Mouse (Mus musculus) midbrain, embryonic 13.5 days (tissue): ENCODE results near the gene Natd1. TPM values are rescaled to one million over a fixed set of nuclear protein-coding genes. Genes with fewer than 3 reads are reported as not detected.
A peak's percentile ranks its signal among the peaks of the same experiment; 100 is the strongest.

Experiments used
- ATAC-seq: fragments of 200-750 bp; cut with Nextera tagmentation; 2 replicates; pipeline ENCODE4 v1.8.0; 2017; ENCODE audit warnings: mild to moderate bottlenecking, moderate TSS enrichment, moderate library complexity
- H3K27ac ChIP-seq: fragments of 300-500 bp; sonication (generic); 2 replicates; pipeline ENCODE4 v1.5.1; 2015; ENCODE audit warnings: inconsistent platforms, mild to moderate bottlenecking, moderate library complexity
- H3K27me3 ChIP-seq: fragments of 300-500 bp; sonication (generic); 2 replicates; pipeline ENCODE4 v1.6.1; 2015; ENCODE audit warnings: mild to moderate bottlenecking, inconsistent platforms
- H3K36me3 ChIP-seq: fragments of 300-500 bp; sonication (generic); 2 replicates; pipeline ENCODE4 v1.6.1; 2015; ENCODE audit warnings: mild to moderate bottlenecking, inconsistent platforms
- H3K4me1 ChIP-seq: fragments of 300-500 bp; sonication (generic); replicated peaks from 2 replicates; pipeline ENCODE4 v1.6.1; 2015; ENCODE audit warnings: inconsistent platforms
- H3K4me2 ChIP-seq: fragments of 300-500 bp; sonication (generic); replicated peaks from 2 replicates; pipeline ENCODE4 v1.6.1; 2015; ENCODE audit warnings: moderate library complexity, mild to moderate bottlenecking, inconsistent platforms
- H3K4me3 ChIP-seq: fragments of 300-500 bp; sonication (generic); replicated peaks from 2 replicates; pipeline ENCODE4 v1.5.1; 2015; ENCODE audit warnings: mild to moderate bottlenecking, inconsistent platforms
- H3K9ac ChIP-seq: fragments of 300-500 bp; sonication (generic); replicated peaks from 2 replicates; pipeline ENCODE4 v1.6.1; 2015; ENCODE audit warnings: mild to moderate bottlenecking, inconsistent platforms
- H3K9me3 ChIP-seq: fragments of 300-500 bp; sonication (generic); 2 replicates; pipeline ENCODE4 v1.6.1; 2016; ENCODE audit warnings: mild to moderate bottlenecking, inconsistent platforms
- WGBS: fragments of 180-500 bp; shearing (Covaris S2); methylation state at CpG from one replicate; pipeline ENCODE4 v1.1.7; 2015; 5-methylcytosine and 5-hydroxymethylcytosine counted together
- polyA plus RNA-seq: library from polyadenylated mRNA; unstranded; fragments of >200 nt; fragmentation: Nextera tagmentation; extraction: Ambion mirVana; gene quantifications from 2 replicates; pipeline ENCODE4 v1.2.1, GENCODE M21; 2015

Natd1 gene
- polyA plus RNA-seq, 1 experiment from 2014 or later: 30.0 TPM

DNA sequence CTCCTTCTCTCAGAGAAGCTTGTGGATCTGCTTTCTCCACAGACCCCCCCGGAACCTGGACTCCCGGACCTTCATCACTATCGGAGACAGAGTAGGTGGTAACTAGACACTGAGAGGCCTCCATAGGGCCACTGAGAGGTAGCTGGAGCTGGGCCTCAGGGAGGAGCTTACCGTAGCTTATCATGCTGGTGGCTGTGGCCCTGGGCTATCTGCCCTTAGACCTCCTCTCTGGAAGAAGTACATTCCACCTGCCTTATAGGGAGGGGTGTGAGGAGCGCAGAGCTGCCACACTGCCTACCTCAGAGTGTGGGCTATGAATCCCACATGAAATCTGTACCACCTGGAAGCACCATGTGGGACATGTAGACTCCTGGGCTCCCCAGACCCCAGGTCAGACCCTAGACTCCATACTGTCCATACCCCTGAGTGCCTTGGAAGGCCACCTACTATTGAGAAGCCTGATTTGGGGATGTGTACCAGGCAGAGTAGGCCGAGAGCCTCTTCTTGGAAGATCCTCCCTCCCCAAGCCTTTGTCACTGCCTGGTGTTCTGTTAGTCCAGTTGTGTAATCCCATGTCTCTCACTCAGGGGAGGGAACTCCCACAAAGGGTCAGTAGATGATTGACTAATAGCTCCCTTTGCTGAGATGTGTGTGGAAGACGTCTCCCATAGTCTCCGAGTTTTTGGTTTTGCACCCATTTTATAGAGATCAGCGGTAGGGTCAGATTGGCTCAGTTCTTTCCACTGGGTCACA lies 27.9 kb upstream of the Natd1 start:
- no peak for ATAC-seq
- Histone ChIP-seq H3K4me2 (no peak overlapping the region), H3K9me3 (no peaks in the 10 kb centered on the region), H3K36me3 (peaks cover 57% of the 10 kb centered on the region), H3K27ac (no peak overlapping the region), H3K9ac (no peak overlapping the region), H3K4me3 (no peak overlapping the region), H3K27me3 (no peaks in the 10 kb centered on the region), H3K4me1 (0 out of 2 replicates have a peak, but pooled peaks cover 4% of the 10 kb centered on the region)
- WGBS: 91% methylated on average over 9 of the region's 9 CpGs

DNA sequence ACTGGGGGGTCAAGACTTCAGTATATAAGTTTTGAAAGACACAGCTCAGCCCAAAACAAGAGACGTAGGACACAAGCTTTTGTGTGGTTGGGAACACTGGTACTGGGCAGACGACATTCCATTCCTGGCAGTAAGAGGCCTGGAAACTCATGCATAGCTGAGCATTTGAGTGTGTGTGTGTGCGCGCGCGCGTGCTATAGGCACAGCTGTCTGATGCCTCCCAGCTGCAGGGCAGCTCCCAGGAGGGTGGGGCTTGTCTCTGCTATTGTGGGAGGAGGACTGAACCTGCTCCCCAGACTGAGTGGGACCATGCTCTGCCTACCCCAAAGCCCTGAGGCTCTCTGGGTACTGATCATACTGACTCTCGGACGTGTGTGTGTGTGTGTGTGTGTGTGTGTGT lies 26.8 kb upstream of the Natd1 start:
- Histone ChIP-seq H3K27me3 (no peaks in the 10 kb centered on the region), H3K27ac (no peak overlapping the region), H3K36me3 (peaks cover 46% of the 10 kb centered on the region), H3K9ac (no peak overlapping the region), H3K4me3 (no peak overlapping the region), H3K4me1 (peaks cover 8% of the 10 kb centered on the region; the same call in 1 of the 2 replicates), H3K9me3 (no peaks in the 10 kb centered on the region), H3K4me2 (no peak overlapping the region)
- 56% methylated on average over 9 of the region's 9 CpGs for WGBS
- ATAC-seq: no peak

DNA sequence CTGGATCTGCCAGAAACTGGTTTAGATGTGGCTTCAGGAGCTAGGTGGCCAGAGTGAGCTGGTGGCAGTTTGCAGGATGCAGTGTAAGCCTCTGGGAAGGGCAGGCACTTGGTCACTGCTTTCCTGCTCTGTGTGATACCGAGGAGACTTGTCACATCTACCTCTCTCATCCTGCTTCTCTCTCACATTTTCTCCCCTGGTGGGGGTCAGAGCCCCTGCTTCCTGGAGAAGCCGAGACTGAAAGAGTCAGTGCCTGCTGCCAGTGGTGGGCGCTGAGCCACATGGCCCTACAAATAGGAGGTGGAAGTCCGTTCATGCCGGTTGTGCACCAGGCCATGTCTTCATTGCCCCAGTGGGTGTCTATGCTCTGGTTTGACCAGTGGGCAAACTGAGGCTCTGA lies 26.0 kb upstream of the Natd1 start:
- Histone ChIP-seq H3K27me3 (no peaks in the 10 kb centered on the region), H3K4me2 (no peak overlapping the region), H3K9me3 (no peaks in the 10 kb centered on the region), H3K9ac (no peak overlapping the region), H3K4me3 (no peak overlapping the region), H3K4me1 (peaks cover 8% of the 10 kb centered on the region; the same call in 1 of the 2 replicates), H3K27ac (no peak overlapping the region), H3K36me3 (peaks cover 37% of the 10 kb centered on the region)
- ATAC-seq: no peak
- 87% methylated on average over 5 of the region's 5 CpGs for WGBS

DNA sequence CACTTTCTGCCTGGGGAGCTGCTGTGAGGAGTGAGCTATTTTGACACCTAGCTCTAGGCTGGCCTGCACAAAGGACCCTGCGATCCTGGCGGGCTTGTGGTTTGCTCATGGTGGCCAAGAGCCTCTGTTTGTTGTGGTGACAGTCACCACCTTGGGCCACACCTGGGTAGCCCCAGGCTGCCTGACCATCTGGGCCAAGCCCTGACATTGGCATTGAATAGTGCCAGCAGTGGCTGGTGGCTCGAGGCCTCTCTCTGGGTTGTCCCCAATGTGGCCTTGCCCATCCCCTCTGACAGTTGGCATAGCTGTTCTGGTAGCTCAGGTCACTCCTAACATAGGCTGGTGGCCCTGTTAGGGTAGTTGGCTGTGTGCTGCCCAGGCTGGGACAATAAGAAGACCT lies 24.9 kb upstream of the Natd1 start:
- Histone ChIP-seq H3K36me3 (peaks cover 28% of the 10 kb centered on the region), H3K9ac (no peak overlapping the region), H3K4me1 (peaks cover 8% of the 10 kb centered on the region; the same call in 1 of the 2 replicates), H3K9me3 (no peaks in the 10 kb centered on the region), H3K4me2 (no peak overlapping the region), H3K4me3 (no peak overlapping the region), H3K27me3 (no peaks in the 10 kb centered on the region), H3K27ac (no peak overlapping the region)
- no peak for ATAC-seq
- 91% methylated on average over 3 of the region's 3 CpGs for WGBS

DNA sequence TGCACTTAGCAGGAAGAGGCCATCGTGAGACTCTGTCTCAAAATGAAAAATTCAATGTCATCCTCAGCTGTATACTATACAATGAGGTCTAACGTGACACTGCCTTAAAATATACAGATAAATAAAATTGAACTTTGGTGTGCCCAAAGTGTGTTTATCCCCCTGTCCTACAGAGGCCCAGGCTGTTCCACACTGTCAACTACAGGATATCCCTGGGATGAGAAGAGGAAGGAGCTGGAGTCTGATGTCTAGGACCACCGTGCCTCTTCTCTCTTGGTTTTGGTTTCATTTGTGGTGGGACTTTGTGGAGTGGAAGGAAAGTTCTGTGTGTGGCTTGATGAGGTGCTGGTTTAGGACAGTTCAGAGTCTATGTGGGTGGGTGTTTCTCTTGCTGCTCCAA lies 23.1 kb upstream of the Natd1 start:
- H3K27me3 ChIP-seq: no peaks in the 10 kb centered on the region
- no peak for ATAC-seq
- H3K36me3 ChIP-seq: peaks cover 9% of the 10 kb centered on the region
- no peak overlapping the region for H3K9ac ChIP-seq
- no peaks in the 10 kb centered on the region for H3K9me3 ChIP-seq
- WGBS: 84% methylated on average over 3 of the region's 3 CpGs
- H3K4me2 ChIP-seq: no peak overlapping the region
- no peak overlapping the region for H3K4me3 ChIP-seq
- no peak overlapping the region for H3K27ac ChIP-seq
- peaks cover 26% of the 10 kb centered on the region for H3K4me1 ChIP-seq

DNA sequence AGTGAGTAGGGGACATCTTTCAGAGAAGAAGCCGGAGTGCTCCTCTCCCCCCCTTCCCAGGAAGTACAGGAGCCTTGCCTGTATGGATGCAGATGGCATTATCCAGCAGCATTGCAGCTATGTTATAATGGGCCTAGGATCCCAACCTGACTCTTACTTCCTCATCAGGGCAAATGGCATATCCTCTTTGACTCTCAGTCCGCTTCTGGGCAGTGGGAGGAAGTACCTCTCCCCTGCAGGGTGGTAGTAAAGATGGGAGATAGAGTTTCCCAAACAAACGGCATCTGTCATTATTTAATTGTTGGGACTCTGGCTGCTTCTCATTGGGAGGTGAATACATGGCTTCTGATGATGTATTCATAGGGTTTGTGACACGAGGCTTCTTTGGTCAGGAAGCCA lies 21.4 kb upstream of the Natd1 start:
- peaks cover 30% of the 10 kb centered on the region for H3K4me1 ChIP-seq
- no peak overlapping the region for H3K4me2 ChIP-seq
- ATAC-seq: no peak
- WGBS: 88% methylated on average over 4 of the region's 4 CpGs
- no peak overlapping the region for H3K4me3 ChIP-seq
- no peaks in the 10 kb centered on the region for H3K36me3 ChIP-seq
- H3K9me3 ChIP-seq: no peaks in the 10 kb centered on the region
- H3K27me3 ChIP-seq: no peaks in the 10 kb centered on the region
- no peak overlapping the region for H3K27ac ChIP-seq
- H3K9ac ChIP-seq: no peak overlapping the region

DNA sequence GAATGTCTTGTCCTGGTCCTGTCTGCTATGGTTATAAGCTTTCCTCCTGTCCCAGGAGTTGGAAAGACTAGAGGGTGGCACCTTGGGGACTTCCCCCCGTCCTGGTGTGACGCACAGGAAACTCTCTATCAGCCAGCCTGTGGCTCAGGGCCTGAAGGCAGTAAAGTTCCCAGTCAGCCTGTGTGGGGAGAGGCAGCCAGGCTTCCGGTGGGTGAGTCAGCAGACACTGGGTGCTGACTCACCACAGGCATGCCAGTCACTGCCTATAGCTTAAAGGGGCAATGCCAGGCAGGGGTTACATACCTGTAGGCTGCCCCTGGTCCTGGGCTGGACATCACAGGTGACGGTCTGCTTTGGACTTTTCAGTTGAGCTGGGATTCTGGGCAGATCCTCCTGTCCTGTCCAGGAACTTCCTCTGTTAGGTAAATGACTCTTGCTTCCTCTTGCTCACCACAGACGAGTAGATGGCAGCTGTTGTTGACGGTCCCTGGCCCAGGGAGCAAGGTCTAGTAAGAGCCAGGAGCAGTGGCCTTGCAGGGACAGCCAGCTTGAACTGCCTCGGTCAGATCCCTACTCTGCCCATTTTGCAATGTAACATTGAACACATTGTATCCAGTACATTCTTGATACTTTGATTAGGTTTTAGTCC lies 20.9 kb upstream of the Natd1 start:
- H3K9ac ChIP-seq: no peak overlapping the region; the same call in 1 of the 2 replicates
- no peaks in the 10 kb centered on the region for H3K27me3 ChIP-seq
- H3K27ac ChIP-seq: no peak overlapping the region
- 87% methylated on average over 7 of the region's 7 CpGs for WGBS
- H3K4me2 ChIP-seq: no peak overlapping the region
- no peak for ATAC-seq
- no peaks in the 10 kb centered on the region for H3K36me3 ChIP-seq
- peaks cover 33% of the 10 kb centered on the region for H3K4me1 ChIP-seq
- H3K4me3 ChIP-seq: no peak overlapping the region
- no peaks in the 10 kb centered on the region for H3K9me3 ChIP-seq

DNA sequence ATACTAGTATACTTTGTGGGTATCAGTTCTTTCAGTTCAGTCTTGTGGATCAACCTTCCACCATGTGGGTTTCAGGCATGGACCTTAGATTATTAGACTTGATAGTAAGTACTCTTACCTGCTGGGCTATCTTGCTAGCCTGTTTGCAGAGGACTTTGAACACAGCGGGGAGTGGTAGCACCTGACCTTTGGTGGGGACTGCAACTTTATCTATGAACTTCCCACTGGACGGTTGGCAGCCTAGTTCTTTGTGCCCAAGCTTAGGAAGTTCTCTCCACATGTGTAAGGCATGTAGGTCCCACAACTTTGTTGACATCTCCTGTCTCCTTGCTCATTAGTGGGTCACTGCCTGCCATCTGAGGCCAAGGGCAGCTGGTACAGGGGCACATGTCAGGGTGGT lies 20.2 kb upstream of the Natd1 start:
- H3K9me3 ChIP-seq: no peaks in the 10 kb centered on the region

DNA sequence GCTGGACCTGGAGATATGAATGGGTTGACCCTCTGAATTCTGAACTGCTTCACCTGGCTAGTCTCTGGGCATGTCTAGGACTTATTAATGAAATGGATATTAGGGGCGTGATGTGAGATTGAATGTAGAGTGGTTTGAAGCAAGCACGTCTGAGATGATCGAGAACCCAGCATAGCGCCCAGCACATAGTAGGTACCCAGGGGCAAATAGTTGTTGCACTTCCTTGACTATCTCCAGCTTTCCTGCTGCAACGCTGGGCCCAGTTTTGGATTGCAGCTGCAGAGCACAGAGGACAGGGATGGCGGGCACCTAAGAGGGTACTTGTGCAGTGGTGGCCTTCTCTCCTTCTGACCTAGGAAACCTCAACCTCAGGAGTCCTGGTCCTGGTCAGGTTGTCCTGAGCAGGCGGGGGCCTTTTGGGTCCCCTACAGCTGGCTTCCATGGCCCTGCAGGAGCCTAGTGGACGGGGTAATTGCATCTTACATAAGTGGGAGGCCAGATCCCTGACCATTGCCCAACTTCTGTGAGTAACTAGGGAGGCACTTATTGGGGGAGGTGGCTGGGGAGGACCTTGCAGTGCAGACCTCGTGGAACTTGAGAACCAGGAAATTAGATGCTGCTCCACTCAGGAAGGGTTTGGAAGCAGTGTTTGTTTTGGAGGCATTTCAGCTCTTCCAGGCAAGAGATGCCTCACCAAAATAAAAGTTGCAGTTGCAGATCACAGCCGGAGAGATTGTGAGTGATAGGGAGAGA lies 18.8 kb upstream of the Natd1 start:
- peak overlapping the region; percentile 87 for H3K4me3 ChIP-seq
- WGBS: 86% methylated on average over 10 of the region's 10 CpGs
- no peaks in the 10 kb centered on the region for H3K27me3 ChIP-seq
- no peaks in the 10 kb centered on the region for H3K9me3 ChIP-seq
- peaks cover 33% of the 10 kb centered on the region for H3K4me1 ChIP-seq
- H3K9ac ChIP-seq: peak overlapping the region; percentile 87
- ATAC-seq: no peak
- H3K36me3 ChIP-seq: no peaks in the 10 kb centered on the region
- H3K27ac ChIP-seq: no peak overlapping the region
- peak overlapping the region; percentile 83 for H3K4me2 ChIP-seq

More for the DNA sequence above, 20.2 kb upstream of the Natd1 start:
- peaks cover 33% of the 10 kb centered on the region for H3K4me1 ChIP-seq
- WGBS: 94% methylated on average over 2 of the region's 2 CpGs
- ATAC-seq: no peak
- H3K36me3 ChIP-seq: no peaks in the 10 kb centered on the region
- no peak overlapping the region for H3K4me2 ChIP-seq
- no peak overlapping the region for H3K4me3 ChIP-seq
- H3K27me3 ChIP-seq: no peaks in the 10 kb centered on the region
- H3K27ac ChIP-seq: no peak overlapping the region
- H3K9ac ChIP-seq: no peak overlapping the region; the same call in 1 of the 2 replicates

DNA sequence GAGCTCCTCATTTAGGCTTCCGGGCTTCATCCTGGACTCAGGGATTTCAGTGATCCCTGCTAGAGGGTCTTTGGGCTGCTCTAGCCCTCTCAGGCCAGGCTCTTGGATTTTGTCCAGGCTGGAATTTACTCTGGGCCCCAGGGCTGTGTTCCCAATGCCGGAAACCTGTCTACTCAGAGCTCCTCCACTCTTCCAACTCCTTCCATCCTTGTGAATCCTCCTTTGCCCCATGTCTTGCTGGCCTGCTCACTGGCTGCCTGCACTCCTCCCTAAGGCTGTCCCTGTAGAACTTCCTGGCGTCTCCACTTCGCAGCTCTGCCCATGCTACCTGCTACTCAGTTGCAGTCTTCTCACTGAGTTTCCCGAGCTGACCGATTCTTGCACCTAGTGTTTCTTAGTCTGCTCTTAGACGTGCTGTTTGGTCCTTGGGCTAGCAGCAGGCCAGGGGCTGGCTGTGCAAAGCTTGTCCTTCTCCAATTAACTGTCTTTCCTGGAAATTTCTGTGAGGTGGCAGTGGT lies 18.0 kb upstream of the Natd1 start:
- H3K4me1 ChIP-seq: peaks cover 37% of the 10 kb centered on the region
- no peak for ATAC-seq
- H3K4me3 ChIP-seq: peak overlapping the region; percentile 87
- peak overlapping the region; percentile 42; the same call in 1 of the 2 replicates for H3K27ac ChIP-seq
- no peaks in the 10 kb centered on the region for H3K27me3 ChIP-seq
- H3K9me3 ChIP-seq: no peaks in the 10 kb centered on the region
- H3K36me3 ChIP-seq: no peaks in the 10 kb centered on the region
- WGBS: 7% methylated on average over 7 of the region's 7 CpGs
- peak overlapping the region; percentile 83 for H3K4me2 ChIP-seq
- peak overlapping the region; percentile 87 for H3K9ac ChIP-seq

DNA sequence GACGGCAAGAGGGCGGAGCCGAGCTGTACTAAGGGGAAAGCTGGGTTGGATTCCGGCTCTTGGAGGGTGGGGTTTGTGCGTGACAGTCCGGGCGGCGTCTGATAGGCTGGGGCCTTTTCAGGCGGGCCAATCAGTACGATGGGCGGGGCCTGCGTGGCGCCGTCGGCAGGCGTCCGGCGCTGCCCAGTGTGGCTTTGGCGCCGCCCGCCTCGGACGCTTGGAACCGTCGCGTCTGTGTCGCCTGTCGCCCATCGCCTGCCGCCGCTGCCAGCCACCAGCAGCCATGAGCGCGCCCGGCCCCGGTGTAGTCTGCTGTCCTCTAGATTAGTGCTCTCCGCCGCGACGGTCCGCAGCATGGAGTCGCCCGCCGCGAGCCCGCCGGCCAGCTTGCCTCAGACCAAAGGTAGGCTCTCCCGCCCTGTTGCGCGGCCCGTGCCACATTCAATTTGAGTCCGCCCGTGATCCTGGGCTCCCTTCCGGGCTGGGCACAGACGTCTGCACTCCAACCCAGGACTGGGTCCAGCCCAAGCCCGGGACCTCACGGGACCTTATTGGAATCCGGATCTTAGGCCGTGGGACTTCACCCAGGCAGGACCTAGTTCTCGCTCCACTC lies 17.4 kb upstream of the Natd1 start, which contains the start of gene Map2k3:
Gene Map2k3 (plus strand): TSS at position 165 of the 613 bp plus-strand sequence.
- peak within 1 kb of the TSS; percentile 87 for H3K4me3 ChIP-seq
- H3K4me1 ChIP-seq: peaks cover 40% of the 10 kb centered on the region
- no peaks in the 10 kb centered on the region for H3K27me3 ChIP-seq
- ATAC-seq: peak; percentile 97
- under 1% methylated on average over 59 of the region's 59 CpGs for WGBS
- peak within 1 kb of the TSS; percentile 87 for H3K9ac ChIP-seq
- H3K4me2 ChIP-seq: peak within 1 kb of the TSS; percentile 83
- H3K27ac ChIP-seq: peak within 1 kb of the TSS; percentile 42; the same call in 1 of the 2 replicates
- H3K9me3 ChIP-seq: no peaks in the 10 kb centered on the region
- no peaks in the 10 kb centered on the region for H3K36me3 ChIP-seq
